Mouse (Mus musculus) cerebellum, adult 9-10 months (tissue): Measurements from ENCODE around the gene Ccdc162.

Source experiments
- DNase-seq: peaks from one replicate; pipeline ENCODE4 v3.0.0; 2022

Ccdc162 gene

DNA sequence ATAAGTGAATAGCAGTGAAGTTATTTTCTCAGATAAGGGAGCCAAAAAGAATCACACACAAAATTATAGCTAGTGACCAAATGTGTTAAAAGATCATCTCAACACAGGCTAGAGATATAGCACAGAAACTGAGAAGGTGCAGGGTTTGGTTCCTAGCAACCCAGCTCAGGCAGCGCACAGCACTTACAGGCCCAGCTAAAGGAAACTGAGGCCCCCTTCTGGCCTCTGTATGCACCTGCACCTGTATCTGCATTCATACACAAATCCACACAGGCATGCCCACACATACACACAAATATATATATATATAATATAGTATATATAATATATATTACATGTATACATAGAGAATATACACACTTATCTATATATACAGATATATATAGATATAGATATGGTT lies 84.4 kb downstream of the Ccdc162 start:
- DNase-seq = no peak

DNA sequence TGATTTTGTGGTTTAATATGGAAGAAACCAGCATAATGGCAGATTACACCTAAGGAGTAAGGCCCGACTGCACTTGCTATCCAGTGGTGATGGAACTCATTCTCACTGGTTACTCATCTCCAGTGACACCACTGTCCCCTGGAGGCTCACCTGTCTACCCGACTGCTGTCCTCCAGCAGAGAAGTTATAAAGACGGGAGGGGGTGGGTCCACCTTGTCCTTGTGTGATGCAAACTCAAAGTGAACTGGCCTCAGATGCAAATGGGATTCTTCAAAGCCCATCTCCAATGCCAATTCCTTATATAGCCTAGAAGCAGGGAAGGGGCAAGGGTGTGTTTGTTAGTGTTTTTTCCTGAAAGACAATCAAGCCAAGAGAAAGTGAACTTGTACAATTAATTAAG lies 89.4 kb downstream of the Ccdc162 start:
- DNase-seq = no peak

DNA sequence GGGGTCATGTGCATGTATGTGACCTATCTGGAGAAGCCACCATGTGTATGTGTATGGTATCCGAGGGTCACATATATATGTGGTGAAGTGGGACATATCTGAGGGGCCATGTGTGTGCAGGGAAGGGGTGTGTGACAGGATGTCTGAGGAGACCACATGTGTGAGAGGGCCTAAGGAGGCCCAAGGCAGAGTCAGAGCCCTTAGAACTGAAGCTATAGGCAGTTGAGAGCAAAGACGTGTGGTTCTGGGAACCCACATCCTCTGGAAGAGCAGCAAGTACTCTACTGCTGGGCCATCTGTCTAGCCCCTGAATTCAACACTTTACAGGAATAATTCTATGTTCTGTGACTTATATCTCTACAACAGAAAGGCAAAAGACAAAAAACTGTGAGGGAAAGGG lies 96.4 kb downstream of the Ccdc162 start:
- no peak for DNase-seq

DNA sequence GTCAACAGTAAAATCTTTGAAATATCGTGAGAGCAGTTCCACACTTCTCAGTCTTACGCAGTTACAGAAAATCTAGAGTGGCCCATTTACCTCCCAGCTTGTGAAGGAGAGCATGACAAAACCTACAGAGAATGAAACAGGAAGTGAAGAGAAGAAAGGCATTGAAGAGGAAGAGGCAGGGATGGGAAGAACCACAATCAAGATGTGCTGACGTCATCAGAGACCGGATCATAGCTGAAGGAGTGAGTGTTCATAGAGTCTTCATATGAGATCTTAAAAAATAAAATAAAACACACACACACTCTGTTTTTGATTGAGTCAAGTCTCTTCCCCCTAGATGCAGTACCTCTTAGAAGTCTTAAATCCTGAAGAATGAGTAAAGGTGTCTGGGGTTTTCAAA lies 100.9 kb downstream of the Ccdc162 start:
- no peak for DNase-seq

DNA sequence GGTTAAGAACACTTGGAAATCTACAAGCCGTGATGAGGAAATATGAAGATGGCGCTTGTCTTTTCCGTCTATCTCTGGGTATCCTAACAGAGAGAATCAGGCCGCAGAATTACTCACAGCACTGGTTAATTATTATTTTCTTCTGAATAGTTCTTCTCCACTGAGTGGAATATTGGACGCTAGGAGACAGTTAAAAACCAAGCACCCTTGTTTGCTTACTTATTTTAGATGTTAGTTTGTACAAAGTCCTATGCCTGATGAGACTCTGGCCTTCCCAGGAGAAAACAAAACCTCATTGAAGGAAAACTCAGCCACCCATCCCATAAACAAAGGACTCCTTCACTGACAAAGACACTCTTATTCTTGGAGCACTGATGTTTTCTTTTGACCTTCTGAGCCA lies 104.5 kb downstream of the Ccdc162 start:
- no peak for DNase-seq

DNA sequence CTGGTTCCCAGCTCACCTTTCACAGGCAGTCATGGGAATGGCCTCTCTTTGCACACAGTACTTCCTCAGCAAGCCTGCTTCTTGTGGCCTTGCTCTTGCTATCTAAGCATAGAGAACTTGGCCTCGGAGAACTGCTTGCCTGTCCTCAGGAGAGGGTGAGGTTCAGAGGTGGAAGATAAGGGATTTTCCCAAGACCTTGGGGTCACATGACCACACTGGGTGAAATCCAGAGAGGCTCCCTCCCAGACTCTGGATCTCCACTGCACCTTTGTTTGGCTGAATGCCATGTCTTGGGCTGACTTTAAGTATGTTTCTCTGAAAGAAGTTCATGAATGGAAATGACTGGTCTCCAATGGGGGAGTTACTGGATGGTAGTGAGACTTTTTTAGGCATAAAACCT lies 107.0 kb downstream of the Ccdc162 start:
- no peak for DNase-seq

DNA sequence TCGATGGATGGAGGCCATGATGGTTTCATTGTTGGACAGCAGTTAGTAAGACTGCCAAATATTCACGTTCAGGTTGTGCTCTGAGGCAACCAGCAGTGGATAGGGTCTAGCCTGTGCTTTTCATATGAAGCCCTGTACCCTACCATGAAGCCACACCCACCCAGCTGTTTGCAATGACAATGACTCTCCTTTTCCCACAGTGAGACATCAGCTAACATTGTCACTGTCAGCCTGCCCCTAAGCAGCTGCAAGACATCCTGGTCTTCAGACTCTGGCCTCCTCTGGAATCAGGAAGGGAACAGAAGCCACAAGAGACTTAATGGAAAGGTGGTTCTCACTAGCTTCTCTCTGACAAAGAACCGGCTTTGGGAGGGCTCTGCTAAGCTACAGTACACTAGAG lies 107.9 kb downstream of the Ccdc162 start:
- DNase-seq = no peak

DNA sequence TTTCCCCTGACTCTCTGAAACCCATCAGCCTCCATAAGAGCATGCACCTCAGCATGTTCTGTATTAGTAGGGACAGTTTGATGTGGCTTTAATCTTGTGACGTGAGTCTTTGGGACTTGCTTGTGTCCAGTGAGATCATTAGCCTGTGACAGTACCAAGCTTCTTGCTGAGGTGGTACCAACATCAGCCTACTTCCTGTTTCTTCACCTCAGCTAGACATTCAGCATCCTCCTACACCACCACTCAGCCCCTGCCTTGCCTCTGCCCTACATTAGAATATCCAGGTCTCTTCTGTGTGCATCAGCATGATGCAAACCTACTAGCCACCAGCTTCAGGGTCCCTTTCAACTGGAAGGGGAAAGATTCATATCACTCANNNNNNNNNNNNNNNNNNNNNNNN lies 113.8 kb downstream of the Ccdc162 start:
- DNase-seq = no peak

DNA sequence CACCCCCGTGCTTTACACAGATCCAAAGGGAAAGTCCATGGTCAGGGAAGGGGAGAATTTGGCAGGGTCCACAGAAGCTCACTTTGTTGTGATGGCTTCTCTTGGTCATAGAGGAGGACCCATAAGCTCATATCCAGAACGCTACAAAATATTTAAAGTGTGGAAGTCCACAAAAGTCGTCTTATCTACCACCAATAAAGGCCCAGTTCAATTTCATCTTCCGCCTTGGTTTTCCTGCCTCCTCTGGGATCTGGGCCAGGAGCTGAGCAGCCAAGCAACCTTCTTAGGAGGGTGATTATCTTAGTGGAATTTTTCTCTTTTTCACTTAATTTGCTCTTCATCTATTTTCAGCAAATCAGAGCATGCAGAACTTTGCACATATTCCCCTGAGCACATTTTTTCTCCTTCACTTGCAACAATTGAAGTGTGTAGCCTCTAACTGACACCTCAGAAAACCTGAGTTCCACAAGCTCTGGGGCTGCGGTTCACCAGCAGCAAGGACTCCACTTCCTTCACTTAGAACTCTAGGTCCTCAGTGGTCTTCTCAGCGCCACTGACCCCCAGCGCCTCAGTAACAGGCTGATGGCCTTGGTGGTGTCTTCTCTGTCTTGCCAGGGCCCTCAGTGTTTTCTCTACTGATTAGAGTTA lies 114.4 kb downstream of the Ccdc162 start:
- DNase-seq = no peak

DNA sequence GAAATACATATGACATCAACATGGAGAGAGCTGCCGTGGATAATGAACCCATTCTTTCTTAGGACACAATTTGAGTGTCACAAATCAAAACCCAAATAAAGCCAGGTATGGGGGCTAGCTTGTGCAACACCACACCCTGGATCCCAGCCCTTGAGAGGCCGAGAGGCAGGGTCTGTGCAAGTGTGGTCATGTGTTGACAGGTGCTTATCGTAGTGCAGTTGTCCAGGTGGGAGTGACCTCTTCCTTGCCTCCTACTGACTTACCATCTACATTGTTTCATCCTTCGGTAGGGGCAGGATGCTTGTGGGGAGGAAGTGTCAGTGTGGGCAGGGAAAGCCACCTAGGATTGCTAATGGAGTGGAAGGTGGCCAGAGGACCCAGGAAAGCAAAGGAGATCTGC lies 115.1 kb downstream of the Ccdc162 start:
- no peak for DNase-seq

DNA sequence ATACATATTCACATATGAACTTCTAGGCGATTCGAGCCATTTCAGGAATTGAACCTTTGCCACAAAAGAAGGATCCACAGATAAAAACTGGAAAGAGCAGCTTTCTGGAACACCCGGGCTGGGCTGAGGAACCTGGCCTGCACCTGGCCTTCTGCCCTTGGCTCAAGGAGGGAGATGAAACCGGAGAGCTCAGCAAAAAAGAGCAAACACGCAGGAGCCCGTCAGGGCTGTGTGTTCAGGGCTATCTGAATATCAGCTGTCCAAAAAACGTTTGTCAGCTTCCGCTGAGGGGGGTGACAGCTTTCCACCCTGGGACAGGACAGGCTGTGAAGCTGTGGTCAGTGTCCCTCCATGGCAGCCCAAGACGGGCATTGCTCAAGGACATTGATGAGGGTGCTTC lies 117.4 kb downstream of the Ccdc162 start:
- DNase-seq = peak; percentile 57

DNA sequence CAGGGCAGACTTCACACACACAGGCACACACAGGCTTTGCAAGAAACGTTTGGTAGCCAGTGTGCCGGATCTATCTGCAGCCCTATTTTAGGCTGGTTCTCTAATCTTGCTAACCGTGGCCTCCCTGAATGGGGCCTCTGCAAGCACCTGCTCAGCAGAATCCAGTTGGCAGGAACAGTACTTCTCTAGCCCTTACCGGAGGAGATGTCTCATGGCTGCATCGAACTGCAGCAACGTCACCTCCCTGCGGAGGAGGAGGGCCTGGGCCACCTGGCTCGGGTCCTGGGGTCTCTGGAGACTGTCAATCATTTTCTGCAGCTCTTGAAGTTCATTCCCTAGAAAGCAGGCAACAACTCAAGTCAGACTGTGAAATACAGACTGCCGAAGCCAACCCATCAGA lies 118.2 kb downstream of the Ccdc162 start:
- DNase-seq = peak; percentile 80

DNA sequence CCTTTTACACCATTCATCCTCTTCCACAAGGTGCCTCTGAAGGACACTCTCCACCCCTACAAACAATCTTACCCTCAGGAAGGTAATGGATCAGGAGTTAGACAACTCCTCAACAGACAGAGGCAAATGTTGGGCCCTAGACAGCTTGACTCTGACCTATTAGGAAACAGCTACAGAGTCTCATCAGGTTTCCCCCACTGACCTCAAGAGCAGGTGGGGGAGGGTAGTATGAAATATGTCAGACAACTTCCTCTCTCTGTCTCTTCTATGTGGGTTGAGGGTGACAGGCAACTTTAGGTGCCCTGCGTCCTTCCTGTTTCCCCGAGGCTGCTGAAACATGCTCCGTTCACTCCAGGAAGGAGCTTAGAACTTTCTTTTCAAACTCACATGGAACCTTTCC lies 120.9 kb downstream of the Ccdc162 start:
- no peak for DNase-seq

DNA sequence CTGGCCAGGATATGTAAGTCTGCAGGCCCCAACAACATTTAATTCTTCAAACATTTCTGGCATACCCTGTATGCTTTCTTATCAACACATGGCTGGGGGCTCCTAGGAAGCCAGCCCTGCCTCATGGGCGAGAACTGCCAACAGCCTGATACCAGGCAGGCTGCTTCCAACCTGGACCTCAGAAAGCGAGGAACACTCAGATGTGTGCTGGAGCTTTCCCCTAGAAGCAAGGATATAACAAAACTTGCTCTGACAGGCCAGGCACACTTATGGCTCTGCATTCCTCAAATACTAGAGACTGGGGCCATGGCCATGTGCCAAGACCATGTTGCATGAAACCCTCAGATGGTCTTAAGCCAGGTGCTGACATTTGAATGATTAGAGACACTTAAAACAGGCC lies 121.5 kb downstream of the Ccdc162 start:
- DNase-seq = no peak

DNA sequence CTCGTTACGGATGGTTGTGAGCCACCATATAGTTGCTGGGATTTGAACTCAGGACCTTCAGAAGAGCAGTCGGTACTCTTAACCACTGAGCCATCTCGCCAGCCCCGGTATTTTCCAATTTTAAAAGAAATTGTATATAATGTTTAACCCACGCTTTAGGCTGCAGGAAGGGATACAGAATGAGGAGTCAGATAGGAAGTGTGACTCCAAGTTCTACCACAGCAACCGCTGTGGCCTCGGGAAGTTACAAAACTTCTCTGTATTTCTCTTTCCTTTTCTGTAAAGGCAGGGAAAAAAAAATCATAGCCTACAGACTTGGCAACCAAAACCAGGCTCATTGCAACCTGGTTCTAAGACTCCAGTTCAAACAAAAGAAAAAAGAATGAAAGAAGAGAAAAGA lies 122.0 kb downstream of the Ccdc162 start:
- no peak for DNase-seq

DNA sequence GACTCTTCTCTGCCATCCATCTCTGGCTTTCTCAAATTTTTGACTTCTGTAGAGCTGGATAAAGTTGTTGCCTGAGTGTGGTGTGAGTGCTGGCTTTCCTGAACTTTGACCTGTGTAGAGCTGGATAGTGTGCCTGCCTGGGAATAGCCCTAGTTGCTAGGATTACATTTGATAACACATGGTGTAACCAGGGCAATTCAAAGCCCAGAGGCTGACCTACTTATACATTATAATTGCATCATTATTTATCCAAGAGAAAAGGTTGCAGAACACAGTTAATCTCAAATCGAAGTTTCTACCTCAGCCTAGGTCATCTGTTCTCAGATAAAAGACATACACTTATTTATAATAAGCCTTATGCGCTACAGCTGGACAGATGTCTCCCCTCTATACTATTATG lies 127.8 kb downstream of the Ccdc162 start:
- DNase-seq = no peak

DNA sequence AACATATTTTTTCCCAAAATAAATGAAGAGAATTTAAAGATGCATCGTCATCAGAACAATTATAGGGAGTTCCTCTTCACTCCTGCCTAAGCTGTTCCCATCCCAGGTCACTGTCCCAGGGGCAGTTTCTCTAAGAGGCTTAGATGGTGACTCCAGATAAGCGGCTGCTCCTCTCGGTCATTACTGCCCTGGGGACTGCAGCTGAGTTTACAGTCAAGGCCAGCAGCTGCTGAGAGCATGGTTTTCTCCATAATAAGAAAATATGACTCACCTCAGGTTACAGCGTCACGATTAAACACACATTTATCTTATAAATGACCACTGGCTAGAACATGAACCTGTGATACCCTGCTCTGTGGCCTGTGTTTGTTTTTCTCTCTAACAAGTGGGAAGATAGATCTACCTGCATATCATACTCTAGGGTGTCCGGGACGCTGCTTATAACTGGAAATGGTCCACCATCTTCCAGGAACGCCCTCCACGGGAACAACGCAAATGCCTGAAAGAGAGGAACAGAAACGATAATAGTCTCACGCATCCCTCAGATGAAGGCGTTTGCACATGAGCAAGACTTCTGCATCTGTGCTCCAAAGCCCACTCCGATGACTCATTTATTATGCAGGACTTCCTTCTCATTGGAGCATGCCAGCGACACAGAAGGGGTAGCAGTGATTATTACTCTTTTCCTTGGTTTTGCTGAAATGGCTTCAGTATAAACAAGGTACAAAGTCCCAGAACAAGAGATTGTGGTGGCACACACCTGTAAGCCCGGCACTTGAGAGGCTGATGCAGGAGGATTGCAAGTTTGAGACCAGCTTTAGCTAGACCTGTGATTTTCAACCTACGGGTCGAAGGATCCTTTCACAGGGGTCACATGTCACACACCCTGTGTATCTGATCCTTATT lies 129.2 kb downstream of the Ccdc162 start:
- no peak for DNase-seq

DNA sequence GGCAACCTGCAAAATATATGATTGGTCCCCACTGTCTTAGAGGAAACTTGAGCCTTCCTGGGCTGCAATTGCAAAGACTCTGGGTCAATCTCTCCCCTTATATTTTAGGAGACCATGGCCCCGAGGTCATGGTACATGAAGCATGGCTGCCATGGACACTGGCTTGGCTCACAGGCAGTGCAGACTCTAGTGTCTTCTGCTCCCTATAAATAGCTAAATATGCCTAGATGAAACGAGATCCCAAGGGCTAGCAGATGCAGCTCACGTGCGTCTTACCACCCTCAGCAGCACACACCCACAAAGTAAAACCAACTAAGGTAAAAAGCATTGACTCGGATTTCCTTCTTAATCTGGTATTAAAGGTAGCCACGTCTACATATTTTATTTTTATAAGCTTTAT lies 133.1 kb downstream of the Ccdc162 start:
- no peak for DNase-seq

DNA sequence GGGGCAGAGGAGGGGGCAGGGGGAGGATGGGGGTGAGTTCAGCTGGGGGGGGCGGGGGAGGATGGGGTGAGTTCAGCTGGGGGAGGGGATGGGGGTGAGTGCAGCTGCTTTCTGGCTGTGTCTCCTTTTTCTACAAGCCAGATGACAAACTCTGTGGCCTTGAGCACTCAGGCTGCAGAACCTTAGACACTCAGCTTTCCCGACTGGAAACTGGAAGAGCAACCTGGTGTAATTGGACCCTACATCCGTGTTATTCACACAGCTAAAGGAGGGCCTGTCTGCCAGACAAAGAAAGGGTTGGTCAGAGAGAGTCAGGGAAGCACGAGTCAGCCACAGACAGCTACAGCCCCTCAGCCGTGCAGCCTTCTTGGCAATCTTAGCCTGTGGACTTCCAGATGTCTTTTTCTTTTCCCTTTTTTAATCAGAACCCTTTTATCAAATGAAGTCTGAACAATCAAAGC lies 133.5 kb downstream of the Ccdc162 start:
- no peak for DNase-seq

DNA sequence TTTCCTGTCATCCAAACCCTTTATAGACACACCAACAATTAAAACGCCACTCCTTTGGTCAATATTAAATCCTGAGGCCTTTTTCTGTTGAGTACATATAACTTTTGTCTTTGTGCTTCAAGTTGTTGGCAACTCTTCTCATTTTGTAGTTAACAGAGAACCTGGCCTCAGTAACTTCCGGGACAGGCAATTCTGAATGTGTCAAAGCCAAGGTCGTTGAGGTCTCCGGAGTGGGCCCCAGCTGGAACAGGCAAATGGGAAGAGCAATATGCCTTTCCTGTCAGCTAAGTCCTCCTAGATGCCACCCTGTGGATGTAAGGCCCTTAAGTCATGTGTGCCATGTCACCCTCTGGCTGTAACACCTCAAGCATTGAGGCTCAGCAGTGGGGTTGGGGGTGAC lies 136.0 kb downstream of the Ccdc162 start:
- no peak for DNase-seq

DNA sequence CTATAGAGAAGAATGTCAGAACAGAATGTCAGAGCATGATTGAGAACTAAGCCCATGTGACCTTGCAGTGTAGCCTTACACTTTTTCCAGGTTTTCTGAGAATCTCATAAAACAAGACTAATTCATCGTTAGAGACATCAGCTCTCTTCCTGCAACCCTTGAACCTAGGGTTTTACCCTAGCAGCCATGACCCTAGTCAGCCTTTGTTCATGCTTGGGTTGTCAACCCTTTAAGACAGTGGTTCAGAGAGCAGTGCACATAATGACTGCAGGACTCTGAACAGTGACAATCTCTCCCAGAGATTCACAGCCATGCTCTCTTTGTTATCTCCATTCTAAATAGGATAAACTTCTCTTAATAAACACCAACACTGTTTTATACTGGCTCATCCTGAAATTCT lies 137.9 kb downstream of the Ccdc162 start:
- no peak for DNase-seq

DNA sequence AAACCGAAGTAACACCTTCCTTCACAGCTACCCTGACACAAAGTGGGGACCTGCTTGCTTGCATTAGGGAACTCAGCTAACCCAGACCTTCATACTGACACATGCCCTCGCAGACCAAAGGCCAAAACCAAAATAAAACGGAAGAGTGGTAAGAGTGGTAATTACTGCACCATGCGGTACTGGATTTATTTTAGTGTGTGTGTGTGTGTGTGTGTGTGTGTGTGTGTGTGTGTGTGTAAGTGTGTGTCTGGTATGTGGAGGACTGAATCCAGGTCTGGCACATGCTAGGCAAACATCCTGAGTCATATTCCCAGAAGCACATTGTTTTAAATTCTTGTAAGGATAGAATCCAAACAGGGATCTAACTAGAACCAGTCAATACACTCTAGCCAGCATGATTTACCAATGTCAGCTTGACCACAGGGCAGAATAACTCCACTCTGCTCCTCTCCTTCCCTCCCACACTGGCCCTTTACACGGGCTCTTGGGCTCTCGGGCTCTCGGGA lies 140.1 kb downstream of the Ccdc162 start:
- no peak for DNase-seq

DNA sequence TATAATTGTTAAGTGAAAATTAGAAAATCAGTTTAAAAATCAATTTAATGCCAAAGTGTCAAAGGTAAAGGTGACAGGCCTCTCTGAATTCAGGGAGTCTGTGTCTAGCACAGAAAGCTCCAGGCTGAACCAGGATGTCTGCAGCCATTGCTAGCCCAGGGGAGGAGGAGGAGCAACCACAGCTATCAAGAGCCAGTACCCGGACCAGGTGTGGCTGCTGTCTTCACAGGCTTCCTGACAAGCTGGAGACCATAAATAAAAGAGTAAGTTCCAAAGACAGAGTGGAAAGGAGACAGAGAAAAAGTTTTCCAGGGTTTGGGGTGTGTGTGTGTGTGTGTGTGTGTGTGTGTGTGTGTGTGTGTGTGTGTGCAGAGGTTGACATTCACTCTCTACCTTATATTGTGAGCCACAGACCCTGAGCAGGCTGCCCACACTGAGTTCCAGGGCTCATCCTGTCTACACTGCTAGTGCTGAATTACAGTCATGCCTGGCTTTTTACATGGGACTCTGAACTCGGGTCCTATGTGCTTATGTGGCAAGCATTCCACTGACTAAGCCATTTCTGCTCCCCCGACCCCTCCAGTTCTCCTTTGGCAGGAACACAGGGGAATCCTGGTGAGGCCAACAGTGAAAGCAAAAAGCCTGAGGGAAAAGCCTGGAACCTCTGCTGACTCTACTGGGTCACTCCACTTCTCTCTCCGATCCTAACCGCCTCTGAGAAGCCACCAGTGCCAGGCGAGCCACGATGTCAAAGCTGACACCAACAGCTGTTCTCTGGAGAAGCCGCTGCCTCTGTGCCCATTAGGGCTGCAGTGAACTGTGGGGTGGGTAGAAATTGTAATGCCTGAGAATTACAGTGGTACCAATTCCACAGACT lies 140.7 kb downstream of the Ccdc162 start:
- DNase-seq = no peak
